Mouse (Mus musculus): ENCODE results near the gene Rbfox1. TPM values are rescaled to one million over a fixed set of nuclear protein-coding genes. Genes with fewer than 3 reads are reported as not detected.

Gene Rbfox1
- polyA plus RNA-seq, 1 experiment: 1.5 TPM

- Histone ChIP-seq H3K4me3 (ENCODE audit: insufficient read depth, low read depth, low read length) (no peak overlapping the region), H3K4me1 (ENCODE audit: control insufficient read depth, insufficient read depth, insufficient read length, low read length) (no peaks in the 10 kb centered on the region), H3K27ac (replicated peaks; ENCODE audit: low read depth, low read length) (no peak overlapping the region)
Observed at GRCm38 (mm10) chr16:7279544-7279943, 1394.4 kb downstream of the Rbfox1 start.

GRCm38 (mm10) chr16:7282257-7282656, 1397.1 kb downstream of the Rbfox1 start:
- Histone ChIP-seq H3K27ac (replicated peaks; ENCODE audit: low read depth, low read length) (no peak overlapping the region), H3K4me1 (ENCODE audit: control insufficient read depth, insufficient read depth, insufficient read length, low read length) (no peaks in the 10 kb centered on the region), H3K4me3 (ENCODE audit: insufficient read depth, low read depth, low read length) (no peak overlapping the region)

- Histone ChIP-seq H3K27ac (replicated peaks; ENCODE audit: low read depth, low read length) (no peak overlapping the region), H3K4me3 (ENCODE audit: insufficient read depth, low read depth, low read length) (no peak overlapping the region), H3K4me1 (ENCODE audit: control insufficient read depth, insufficient read depth, insufficient read length, low read length) (no peaks in the 10 kb centered on the region)
Observed at GRCm38 (mm10) chr16:7292985-7293805, 1408.0 kb downstream of the Rbfox1 start.

GRCm38 (mm10) chr16:7302416-7302815, 1417.3 kb downstream of the Rbfox1 start:
- Histone ChIP-seq H3K4me3 (ENCODE audit: insufficient read depth, low read depth, low read length) (no peak overlapping the region), H3K4me1 (ENCODE audit: control insufficient read depth, insufficient read depth, insufficient read length, low read length) (no peaks in the 10 kb centered on the region), H3K27ac (replicated peaks; ENCODE audit: low read depth, low read length) (no peak overlapping the region)

DNA sequence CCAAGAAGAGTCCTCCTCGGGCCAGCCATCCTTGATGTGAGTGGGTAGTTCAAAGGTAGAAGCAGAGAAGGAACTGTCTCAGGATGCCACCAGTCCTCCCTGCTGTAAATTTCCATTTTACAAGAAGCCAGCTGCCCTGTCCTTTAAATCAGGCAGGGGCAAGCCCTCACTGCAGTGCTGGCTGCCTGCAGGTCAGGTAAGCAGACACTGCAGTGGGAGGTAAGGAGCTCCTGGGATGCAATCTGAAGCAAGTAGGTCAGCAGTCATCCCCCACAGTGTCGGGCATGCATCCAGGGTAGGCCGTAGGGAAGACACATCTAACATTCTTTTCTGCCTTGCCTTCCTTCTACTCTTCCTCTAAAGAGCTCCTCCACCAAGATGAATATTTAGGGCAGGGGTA, 1444.0 kb downstream of the Rbfox1 start:
- H3K27ac ChIP-seq (replicated peaks; ENCODE audit: low read depth, low read length): no peak overlapping the region
- H3K4me1 ChIP-seq (ENCODE audit: control insufficient read depth, insufficient read depth, insufficient read length, low read length): no peaks in the 10 kb centered on the region

GRCm38 (mm10) chr16:7341186-7341585, 1456.0 kb downstream of the Rbfox1 start:
- Histone ChIP-seq H3K4me1 (ENCODE audit: control insufficient read depth, insufficient read depth, insufficient read length, low read length) (no peaks in the 10 kb centered on the region), H3K4me3 (ENCODE audit: insufficient read depth, low read depth, low read length) (no peak overlapping the region), H3K27ac (replicated peaks; ENCODE audit: low read depth, low read length) (no peak overlapping the region)

More for the DNA sequence above, 1444.0 kb downstream of the Rbfox1 start:
- no peak overlapping the region for H3K4me3 ChIP-seq (ENCODE audit: insufficient read depth, low read depth, low read length)

DNA sequence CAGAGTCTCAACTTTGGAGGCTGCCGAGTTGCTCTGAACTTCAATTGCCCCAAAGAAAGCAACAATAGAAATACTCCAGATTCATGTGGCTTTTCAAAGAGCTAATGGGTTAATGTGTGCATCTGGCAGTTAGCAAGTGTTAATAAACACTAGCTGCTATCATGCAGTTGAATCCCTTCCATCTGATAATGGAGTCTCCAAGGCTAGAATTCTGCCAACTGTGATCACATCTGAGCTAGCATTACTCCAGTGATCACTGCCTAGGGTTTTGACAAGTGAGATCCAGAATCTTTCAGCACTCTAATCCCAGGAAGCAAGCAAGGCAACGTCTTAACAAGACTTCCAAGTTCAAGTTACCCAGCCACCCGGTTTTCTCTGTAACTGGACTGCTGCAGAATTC, 1460.1 kb downstream of the Rbfox1 start:
- no peak overlapping the region for H3K27ac ChIP-seq (replicated peaks; ENCODE audit: low read depth, low read length)
- H3K4me3 ChIP-seq (ENCODE audit: insufficient read depth, low read depth, low read length): no peak overlapping the region
- H3K4me1 ChIP-seq (ENCODE audit: control insufficient read depth, insufficient read depth, insufficient read length, low read length): no peaks in the 10 kb centered on the region

DNA sequence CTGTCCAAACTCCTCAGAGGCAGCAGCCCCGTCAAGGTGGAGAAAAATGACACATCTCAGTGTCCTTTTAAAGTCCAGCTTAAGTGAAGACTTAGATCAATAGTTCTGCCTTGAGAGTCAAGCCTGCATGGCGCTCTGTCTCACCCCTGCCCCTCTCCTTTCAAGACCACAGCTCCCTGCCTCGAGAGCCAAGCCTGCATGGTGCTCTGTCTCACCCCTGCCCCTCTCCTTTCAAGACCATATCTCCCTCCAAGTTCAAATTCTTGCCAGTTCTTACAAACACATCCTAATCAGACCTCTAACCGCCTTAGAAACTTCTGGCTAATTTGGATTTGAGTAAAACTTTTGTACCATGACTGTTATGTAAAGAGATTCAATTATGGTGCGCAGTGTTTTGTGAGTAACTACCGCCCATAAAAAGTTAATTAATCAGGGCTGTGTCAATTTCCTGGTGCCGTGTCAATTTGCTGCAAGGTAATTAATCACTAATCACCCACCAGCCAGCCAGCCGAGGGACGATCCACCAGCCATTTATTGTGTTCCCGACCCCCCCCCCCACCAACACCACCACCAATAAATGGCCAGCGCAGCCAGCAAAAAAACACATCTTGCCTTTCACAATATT, 1461.0 kb downstream of the Rbfox1 start:
- Histone ChIP-seq H3K27ac (replicated peaks; ENCODE audit: low read depth, low read length) (no peak overlapping the region), H3K4me3 (ENCODE audit: insufficient read depth, low read depth, low read length) (no peak overlapping the region), H3K4me1 (ENCODE audit: control insufficient read depth, insufficient read depth, insufficient read length, low read length) (no peaks in the 10 kb centered on the region)

DNA sequence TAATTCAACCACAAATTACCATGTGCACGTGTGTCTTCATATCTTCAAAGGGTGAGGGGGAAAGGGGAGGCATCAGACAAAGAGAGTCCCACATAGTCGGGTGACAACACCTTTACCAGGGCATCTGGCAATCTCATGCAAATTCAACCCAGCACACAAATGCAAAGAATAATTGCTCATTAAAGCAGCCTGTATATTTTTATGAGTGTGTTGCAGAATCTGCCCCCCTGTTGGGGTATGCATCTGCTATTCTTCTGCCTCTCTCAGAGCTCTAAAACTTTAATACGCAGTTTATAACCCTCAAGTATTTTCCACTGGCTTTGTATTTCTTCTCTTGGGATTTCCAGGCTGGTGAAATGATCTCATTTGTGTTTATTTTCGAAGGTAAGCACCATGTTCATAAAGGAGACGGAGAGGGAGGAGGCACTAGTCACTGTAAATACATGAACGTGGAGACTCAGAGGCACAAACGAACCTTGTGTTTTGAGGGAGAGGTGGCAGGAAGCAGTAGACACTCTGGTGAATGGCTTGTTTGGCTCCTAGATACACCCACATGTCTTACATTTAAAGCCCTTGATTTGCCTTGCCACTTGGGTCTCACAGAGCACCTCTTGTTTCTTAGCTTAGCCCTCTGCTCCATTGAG, 1462.5 kb downstream of the Rbfox1 start:
- H3K4me1 ChIP-seq (ENCODE audit: control insufficient read depth, insufficient read depth, insufficient read length, low read length): no peaks in the 10 kb centered on the region
- H3K27ac ChIP-seq (replicated peaks; ENCODE audit: low read depth, low read length): no peak overlapping the region
- H3K4me3 ChIP-seq (ENCODE audit: insufficient read depth, low read depth, low read length): no peak overlapping the region

GRCm38 (mm10) chr16:7352808-7353207, 1467.7 kb downstream of the Rbfox1 start:
- no peak overlapping the region for H3K27ac ChIP-seq (replicated peaks; ENCODE audit: low read depth, low read length)
- no peak overlapping the region for H3K4me3 ChIP-seq (ENCODE audit: insufficient read depth, low read depth, low read length)
- H3K4me1 ChIP-seq (ENCODE audit: control insufficient read depth, insufficient read depth, insufficient read length, low read length): no peaks in the 10 kb centered on the region

- Histone ChIP-seq H3K4me1 (ENCODE audit: control insufficient read depth, insufficient read depth, insufficient read length, low read length) (no peaks in the 10 kb centered on the region), H3K4me3 (ENCODE audit: insufficient read depth, low read depth, low read length) (no peak overlapping the region)
Observed at GRCm38 (mm10) chr16:7354116-7354515, 1469.0 kb downstream of the Rbfox1 start.

GRCm38 (mm10) chr16:7359043-7359442, 1473.9 kb downstream of the Rbfox1 start:
- H3K4me1 ChIP-seq (ENCODE audit: control insufficient read depth, insufficient read depth, insufficient read length, low read length): no peaks in the 10 kb centered on the region
- no peak overlapping the region for H3K27ac ChIP-seq (replicated peaks; ENCODE audit: low read depth, low read length)
- H3K4me3 ChIP-seq (ENCODE audit: insufficient read depth, low read depth, low read length): no peak overlapping the region

More at GRCm38 (mm10) chr16:7354116-7354515, 1469.0 kb downstream of the Rbfox1 start:
- H3K27ac ChIP-seq (replicated peaks; ENCODE audit: low read depth, low read length): no peak overlapping the region

GRCm38 (mm10) chr16:7360706-7361105, 1475.6 kb downstream of the Rbfox1 start:
- no peak overlapping the region for H3K27ac ChIP-seq (replicated peaks; ENCODE audit: low read depth, low read length)
- no peaks in the 10 kb centered on the region for H3K4me1 ChIP-seq (ENCODE audit: control insufficient read depth, insufficient read depth, insufficient read length, low read length)
- H3K4me3 ChIP-seq (ENCODE audit: insufficient read depth, low read depth, low read length): no peak overlapping the region

DNA sequence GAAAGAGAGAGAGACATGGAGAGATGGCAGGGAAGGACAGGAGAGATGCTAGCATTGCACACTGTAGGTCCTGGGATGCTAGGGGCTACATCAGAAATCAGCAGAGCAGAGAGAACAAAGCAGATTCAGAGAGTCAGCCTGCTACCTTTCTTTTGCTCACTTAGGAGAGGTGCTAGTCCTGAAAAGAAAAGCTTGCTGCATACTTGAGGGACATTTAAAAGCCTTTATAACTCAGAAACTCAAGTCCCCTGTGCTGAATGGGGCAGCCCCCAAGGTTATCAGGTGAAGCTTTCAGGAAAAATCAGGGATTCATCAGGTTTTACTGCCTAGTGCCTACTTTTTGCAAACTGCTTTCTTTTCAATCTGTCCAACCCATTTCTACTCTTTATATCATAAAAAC, 1480.7 kb downstream of the Rbfox1 start:
- Histone ChIP-seq H3K4me1 (ENCODE audit: control insufficient read depth, insufficient read depth, insufficient read length, low read length) (no peaks in the 10 kb centered on the region), H3K27ac (replicated peaks; ENCODE audit: low read depth, low read length) (no peak overlapping the region), H3K4me3 (ENCODE audit: insufficient read depth, low read depth, low read length) (no peak overlapping the region)

GRCm38 (mm10) chr16:7374146-7374545, 1489.0 kb downstream of the Rbfox1 start:
- H3K4me3 ChIP-seq (ENCODE audit: insufficient read depth, low read depth, low read length): no peak overlapping the region
- no peaks in the 10 kb centered on the region for H3K4me1 ChIP-seq (ENCODE audit: control insufficient read depth, insufficient read depth, insufficient read length, low read length)
- H3K27ac ChIP-seq (replicated peaks; ENCODE audit: low read depth, low read length): no peak overlapping the region

Measured in brown adipose tissue, adult 24 weeks (tissue).